Mouse (Mus musculus): ENCODE results near the gene Prps1l1.

Gene Prps1l1

DNA sequence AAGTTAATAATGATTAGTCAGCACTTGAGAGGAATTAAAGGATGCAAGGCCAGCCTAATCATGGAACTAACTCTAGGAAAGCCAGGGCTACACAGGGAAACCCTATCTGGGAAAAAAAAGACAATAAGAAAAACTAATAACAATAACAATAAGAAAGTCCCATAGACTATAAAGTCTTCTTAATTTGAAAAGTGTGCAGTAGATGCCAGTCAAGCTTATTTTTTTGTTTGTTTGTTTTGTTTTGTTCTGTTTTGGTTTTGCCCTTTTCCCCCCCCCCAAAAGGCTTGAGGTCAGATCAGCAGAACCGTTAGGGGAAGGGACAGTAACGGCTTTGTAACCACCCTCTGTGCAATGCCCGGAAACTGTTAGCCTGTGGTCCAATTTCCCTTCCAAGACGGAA lies at the start of gene Prps1l1:
Prps1l1 (plus strand) TSS at position 301 of the 400 bp plus-strand sequence.
- DNase-seq (ENCODE audit: low read depth, low spot score), result no peak
- Histone ChIP-seq H3K27me3 (ENCODE audit: control insufficient read depth, insufficient read depth, low read length, poor library complexity, severe bottlenecking) (no peaks in the 10 kb centered on the region), H3K36me3 (ENCODE audit: control insufficient read depth, insufficient read depth, low read length, poor library complexity, severe bottlenecking) (no peaks in the 10 kb centered on the region)

DNA sequence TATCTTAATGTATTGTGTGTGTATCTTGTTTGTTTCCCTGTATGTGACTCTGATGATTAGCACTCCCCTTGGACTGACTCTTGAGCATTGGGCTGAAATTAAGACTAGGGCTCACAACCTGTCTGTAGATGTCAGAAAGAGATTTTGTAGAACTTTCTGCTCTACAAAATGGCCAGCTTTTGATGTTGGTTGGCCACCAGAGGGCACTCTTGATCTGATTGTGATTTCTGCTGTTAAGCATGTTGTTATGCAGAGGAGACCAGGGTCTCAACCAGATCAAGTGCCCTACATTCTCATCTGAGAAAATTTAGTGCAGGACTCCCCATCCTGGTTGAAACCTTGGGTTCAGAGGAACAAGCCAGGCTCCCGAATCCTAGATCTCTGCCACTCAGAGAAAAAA lies 46.6 kb upstream of the Prps1l1 start:
- Histone ChIP-seq H3K36me3 (ENCODE audit: control insufficient read depth, insufficient read depth, low read length, poor library complexity, severe bottlenecking) (no peaks in the 10 kb centered on the region), H3K27me3 (ENCODE audit: control insufficient read depth, insufficient read depth, low read length, poor library complexity, severe bottlenecking) (no peaks in the 10 kb centered on the region)
- DNase-seq (ENCODE audit: low read depth, low spot score), result peak; percentile 52

DNA sequence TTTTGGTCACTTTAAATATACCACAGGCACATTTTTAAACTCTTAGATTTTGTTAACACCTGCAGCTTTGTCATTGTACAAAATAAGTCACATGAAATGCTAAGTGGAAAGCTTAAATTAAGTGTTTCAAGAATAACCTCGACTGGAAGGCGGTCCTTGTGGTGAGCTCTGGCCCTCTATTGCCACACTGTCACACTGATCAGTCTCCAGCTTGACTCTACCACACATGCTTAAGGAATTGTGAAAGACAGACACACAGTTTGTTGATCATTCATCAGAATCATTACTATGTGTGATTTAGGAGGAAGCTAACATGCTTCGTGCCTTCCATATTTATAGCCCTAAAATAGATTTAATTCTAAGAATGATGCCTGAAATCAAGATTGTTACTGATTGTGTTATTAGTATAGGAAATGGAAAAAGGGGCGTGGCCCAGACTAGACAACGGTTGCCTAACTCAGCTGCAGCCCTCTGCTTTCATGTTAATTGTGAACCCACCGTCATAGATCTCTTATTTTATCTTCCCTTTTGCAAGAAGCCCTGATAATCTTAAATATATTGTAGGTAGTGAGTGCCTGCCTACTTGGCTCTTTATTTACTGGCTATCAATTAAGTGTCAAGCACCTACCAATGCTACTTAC lies 35.4 kb upstream of the Prps1l1 start:
- DNase-seq (ENCODE audit: low read depth, low spot score), result peak; percentile 25

DNA sequence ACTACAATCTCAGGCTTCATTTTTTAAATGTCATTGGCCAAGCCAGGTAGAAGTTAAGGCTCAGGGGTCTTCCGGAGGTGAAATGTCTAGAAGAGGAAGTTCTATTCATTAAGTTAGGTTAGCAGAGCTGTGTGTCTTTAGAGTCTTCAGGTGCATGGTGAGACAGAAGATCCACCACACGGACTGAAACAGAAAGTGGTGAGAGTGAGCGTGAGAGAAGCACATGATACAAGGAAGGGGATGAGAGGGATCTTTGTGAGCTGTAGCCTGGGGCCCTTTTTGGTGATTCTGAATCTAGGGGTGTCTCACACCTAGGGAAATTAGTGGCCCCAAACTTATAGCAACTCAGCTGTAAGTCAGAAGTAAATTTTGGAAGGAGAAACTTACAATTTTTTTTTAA lies 8.6 kb upstream of the Prps1l1 start:
- DNase-seq (ENCODE audit: low read depth, low spot score), result peak; percentile 16
- no peaks in the 10 kb centered on the region for H3K36me3 ChIP-seq (ENCODE audit: control insufficient read depth, insufficient read depth, low read length, poor library complexity, severe bottlenecking)
- H3K27me3 ChIP-seq (ENCODE audit: control insufficient read depth, insufficient read depth, low read length, poor library complexity, severe bottlenecking), result no peaks in the 10 kb centered on the region

More for the DNA sequence above, 35.4 kb upstream of the Prps1l1 start:
- Histone ChIP-seq H3K36me3 (ENCODE audit: control insufficient read depth, insufficient read depth, low read length, poor library complexity, severe bottlenecking) (no peaks in the 10 kb centered on the region), H3K27me3 (ENCODE audit: control insufficient read depth, insufficient read depth, low read length, poor library complexity, severe bottlenecking) (no peaks in the 10 kb centered on the region)

DNA sequence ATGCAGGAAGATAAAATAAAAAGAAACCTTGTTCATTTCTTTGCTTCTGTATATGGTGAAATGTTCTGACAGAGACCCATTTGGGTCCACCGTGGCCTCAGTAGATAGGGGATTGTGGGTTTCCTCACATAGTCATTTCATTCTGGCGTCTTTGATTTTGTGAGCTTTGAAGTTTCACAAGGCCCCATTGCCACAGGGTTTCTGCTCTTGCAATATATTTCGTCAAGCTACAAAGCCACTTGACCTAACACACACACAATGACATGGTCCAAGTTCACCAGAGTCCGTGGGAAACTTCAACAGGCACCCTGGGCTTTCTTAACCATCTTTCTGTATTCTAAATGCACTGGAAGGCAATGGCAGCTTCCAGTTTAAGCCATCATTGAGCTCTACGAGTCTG lies 1.3 kb downstream of the Prps1l1 start:
- no peak for DNase-seq (ENCODE audit: low read depth, low spot score)
- Histone ChIP-seq H3K36me3 (ENCODE audit: control insufficient read depth, insufficient read depth, low read length, poor library complexity, severe bottlenecking) (no peaks in the 10 kb centered on the region), H3K27me3 (ENCODE audit: control insufficient read depth, insufficient read depth, low read length, poor library complexity, severe bottlenecking) (no peaks in the 10 kb centered on the region)

DNA sequence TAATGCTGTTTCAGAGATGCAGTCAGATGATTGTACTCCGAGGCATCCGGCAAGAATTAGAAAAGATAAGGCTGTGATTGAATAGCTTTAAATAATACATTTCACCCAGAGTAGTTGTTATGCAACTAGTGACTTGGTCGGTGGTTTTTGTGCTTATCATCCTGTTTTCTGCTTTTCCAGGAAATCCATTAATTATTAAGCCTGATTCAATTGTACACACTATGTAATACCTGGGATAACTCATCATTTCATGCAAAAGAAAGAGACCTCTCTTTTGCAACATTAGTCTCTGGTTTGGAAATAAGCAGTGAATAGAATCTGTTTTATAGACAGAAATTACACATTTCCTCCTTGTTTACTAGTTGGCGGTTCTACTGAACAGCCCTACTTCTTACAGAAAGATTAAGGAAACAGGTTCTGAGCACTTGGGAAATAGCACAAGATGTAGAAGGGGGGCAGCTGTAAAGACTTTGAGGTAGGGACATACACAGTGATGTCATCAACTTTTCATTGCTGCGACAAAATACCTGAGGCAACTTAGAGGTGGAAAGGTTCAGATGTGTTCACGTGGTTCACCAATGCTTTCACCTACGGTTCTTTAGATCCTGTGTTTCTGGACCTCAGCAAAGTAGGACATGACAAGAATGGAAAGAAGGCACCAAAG lies 5.1 kb downstream of the Prps1l1 start:
- H3K36me3 ChIP-seq (ENCODE audit: control insufficient read depth, insufficient read depth, low read length, poor library complexity, severe bottlenecking), result no peaks in the 10 kb centered on the region
- DNase-seq (ENCODE audit: low read depth, low spot score), result no peak
- no peaks in the 10 kb centered on the region for H3K27me3 ChIP-seq (ENCODE audit: control insufficient read depth, insufficient read depth, low read length, poor library complexity, severe bottlenecking)

DNA sequence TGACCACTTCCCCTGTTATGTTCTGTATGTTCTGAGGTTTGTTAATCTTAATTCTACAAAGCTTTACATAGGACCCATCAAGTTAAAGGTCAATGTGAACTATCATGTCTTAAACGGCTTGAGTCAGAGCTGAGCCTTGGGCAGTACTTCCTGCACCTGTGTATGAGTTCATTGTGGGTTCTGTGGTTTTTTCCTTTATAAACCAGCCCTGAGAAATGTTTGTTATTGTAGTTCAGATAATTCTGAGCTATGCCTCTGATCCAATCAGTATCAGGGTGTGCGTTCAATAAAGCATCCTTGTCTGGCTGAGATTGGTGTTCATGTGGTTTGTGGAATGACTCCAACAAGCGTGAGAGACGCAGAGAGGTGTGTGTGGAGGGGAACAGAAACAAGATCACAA lies 5.8 kb downstream of the Prps1l1 start:
- Histone ChIP-seq H3K27me3 (ENCODE audit: control insufficient read depth, insufficient read depth, low read length, poor library complexity, severe bottlenecking) (no peaks in the 10 kb centered on the region), H3K36me3 (ENCODE audit: control insufficient read depth, insufficient read depth, low read length, poor library complexity, severe bottlenecking) (no peaks in the 10 kb centered on the region)
- peak; percentile 29 for DNase-seq (ENCODE audit: low read depth, low spot score)

DNA sequence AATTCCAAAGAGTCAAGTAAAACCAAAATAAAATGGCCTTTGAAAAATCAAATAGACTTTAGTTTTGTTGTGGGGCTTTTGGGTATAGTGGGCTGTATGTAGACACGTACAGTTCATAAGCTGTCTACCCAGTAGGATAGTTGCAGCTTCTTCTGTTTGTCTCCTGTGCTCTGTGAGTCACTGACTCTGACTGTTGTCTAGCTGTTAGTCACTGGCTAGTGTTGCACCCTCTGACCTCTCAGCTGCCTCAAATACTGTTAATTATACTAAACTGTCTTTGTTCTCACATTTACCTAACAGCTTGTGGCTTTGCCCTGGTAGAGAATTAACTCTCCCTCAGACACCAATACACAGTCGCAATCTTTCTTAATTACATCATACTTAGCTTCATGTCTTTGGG lies 7.3 kb downstream of the Prps1l1 start:
- no peak for DNase-seq (ENCODE audit: low read depth, low spot score)
- Histone ChIP-seq H3K36me3 (ENCODE audit: control insufficient read depth, insufficient read depth, low read length, poor library complexity, severe bottlenecking) (no peaks in the 10 kb centered on the region), H3K27me3 (ENCODE audit: control insufficient read depth, insufficient read depth, low read length, poor library complexity, severe bottlenecking) (no peaks in the 10 kb centered on the region)

DNA sequence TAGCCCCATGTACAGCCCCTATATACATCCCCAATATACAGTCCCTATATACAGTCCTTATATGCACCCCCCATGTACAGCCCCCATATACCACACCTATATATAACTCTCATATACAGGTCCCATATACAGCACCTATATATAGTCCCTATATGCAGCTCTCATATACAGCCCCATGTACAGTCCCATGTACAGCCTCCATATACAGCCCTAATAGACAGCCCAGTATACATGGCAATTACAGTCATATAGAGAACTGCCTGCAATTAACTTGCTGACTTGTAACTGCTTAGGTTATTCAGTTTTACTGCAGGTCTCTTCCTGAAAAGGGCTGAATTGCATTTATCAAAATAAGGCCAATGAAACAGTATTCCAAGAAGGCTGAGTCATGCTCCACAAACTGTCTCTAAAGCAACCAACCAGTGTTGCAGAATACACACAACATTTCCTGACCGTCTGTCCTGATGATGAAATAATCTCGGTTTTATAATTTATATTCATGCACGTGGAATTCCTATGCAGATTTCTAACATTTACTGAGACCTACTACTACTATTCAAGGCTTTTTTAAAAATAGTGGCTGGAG lies 13.1 kb downstream of the Prps1l1 start:
- DNase-seq (ENCODE audit: low read depth, low spot score), result no peak

DNA sequence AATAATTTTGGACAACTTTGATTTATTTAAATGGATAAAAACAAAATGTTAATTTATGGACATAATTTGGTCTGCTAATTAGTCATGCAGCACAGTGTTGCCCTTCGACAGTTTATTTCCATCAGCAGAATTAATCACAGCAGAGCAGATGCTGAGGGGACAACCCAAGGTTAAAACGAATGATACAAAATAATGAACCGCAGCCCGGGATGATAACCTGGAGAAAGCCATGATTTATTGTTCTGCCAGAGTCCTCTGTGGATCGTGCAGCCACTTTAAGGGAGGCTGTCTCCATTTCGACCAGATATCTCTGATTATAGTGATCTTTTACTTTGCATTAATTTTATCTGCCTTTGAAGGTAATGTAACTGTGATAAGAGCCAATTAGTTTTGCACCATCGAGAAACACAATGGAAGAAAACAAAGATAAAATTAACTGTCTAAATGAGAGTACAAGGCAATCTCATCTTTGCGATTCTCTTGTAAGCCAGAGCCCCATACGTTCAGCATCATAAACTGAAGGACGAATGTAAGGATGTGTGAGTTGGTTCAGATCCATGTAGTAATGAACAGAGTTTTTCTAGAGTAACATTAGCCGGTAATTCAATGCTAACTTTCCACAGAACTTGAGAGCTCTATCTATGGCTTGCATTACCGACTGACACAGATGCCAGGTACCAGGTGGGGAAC lies 14.4 kb downstream of the Prps1l1 start:
- Histone ChIP-seq H3K27me3 (ENCODE audit: control insufficient read depth, insufficient read depth, low read length, poor library complexity, severe bottlenecking) (no peaks in the 10 kb centered on the region), H3K36me3 (ENCODE audit: control insufficient read depth, insufficient read depth, low read length, poor library complexity, severe bottlenecking) (no peaks in the 10 kb centered on the region)
- DNase-seq (ENCODE audit: low read depth, low spot score), result no peak

More for the DNA sequence above, 13.1 kb downstream of the Prps1l1 start:
- no peaks in the 10 kb centered on the region for H3K36me3 ChIP-seq (ENCODE audit: control insufficient read depth, insufficient read depth, low read length, poor library complexity, severe bottlenecking)
- H3K27me3 ChIP-seq (ENCODE audit: control insufficient read depth, insufficient read depth, low read length, poor library complexity, severe bottlenecking), result no peaks in the 10 kb centered on the region

DNA sequence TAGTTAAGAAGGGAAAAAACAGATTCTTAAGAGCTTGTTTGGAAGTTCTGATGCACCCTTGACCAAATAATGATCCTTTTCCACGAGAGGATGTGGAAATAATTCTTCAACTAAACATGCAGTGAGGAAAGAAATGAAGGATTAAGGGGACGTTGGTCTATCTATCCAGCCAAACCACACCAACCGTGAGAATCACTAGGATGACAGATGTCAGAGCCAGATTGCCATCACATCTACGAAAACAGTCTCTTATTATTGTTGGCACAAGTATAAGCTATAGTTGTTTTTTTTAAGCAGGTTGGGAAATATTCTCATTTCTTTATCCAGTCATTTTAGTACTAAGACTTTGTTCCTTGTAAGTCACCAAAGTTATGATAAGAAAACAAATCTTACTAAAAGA lies 15.8 kb downstream of the Prps1l1 start:
- Histone ChIP-seq H3K27me3 (ENCODE audit: control insufficient read depth, insufficient read depth, low read length, poor library complexity, severe bottlenecking) (no peaks in the 10 kb centered on the region), H3K36me3 (ENCODE audit: control insufficient read depth, insufficient read depth, low read length, poor library complexity, severe bottlenecking) (no peaks in the 10 kb centered on the region)
- DNase-seq (ENCODE audit: low read depth, low spot score), result no peak

DNA sequence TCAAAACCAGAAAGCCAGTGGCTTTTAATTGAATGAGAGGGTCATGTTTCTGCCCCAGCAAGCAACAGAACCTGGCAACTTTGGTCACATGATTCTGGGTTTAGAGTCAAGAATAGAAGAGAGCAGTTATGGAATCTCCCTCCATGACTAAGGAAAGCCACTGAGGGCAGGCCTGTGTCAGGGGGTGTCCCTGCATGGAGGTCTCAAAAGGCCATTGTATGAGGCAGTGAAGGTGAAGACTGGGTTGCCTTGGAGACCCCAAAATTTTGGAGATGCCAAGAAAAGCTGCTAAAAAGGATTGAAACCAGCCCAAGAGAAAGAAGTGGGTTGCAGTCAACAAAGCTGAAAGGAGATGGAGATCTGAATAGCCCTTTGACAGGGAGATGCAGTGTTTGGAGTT lies 21.2 kb downstream of the Prps1l1 start:
- Histone ChIP-seq H3K27me3 (ENCODE audit: control insufficient read depth, insufficient read depth, low read length, poor library complexity, severe bottlenecking) (no peaks in the 10 kb centered on the region), H3K36me3 (ENCODE audit: control insufficient read depth, insufficient read depth, low read length, poor library complexity, severe bottlenecking) (no peaks in the 10 kb centered on the region)
- no peak for DNase-seq (ENCODE audit: low read depth, low spot score)

DNA sequence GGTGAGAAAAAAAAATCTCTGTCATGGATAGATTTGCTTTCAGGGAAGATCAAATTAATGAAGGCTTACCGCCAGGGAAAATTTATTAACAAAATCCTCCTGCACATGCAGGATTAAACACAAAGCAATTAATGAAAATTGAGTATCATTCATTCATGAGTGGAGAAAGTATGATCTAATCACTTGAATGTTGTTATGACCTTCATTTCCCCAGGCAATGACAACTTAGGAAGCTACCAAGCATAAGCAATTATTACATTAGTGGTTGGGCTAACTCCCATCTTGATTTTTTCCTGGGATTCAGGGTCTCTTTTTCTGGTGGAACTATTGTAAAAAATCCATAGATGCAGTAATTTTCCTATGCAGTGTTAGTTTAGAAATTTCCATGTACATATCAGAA lies 23.3 kb downstream of the Prps1l1 start:
- H3K27me3 ChIP-seq (ENCODE audit: control insufficient read depth, insufficient read depth, low read length, poor library complexity, severe bottlenecking), result no peaks in the 10 kb centered on the region
- no peaks in the 10 kb centered on the region for H3K36me3 ChIP-seq (ENCODE audit: control insufficient read depth, insufficient read depth, low read length, poor library complexity, severe bottlenecking)
- no peak for DNase-seq (ENCODE audit: low read depth, low spot score)

DNA sequence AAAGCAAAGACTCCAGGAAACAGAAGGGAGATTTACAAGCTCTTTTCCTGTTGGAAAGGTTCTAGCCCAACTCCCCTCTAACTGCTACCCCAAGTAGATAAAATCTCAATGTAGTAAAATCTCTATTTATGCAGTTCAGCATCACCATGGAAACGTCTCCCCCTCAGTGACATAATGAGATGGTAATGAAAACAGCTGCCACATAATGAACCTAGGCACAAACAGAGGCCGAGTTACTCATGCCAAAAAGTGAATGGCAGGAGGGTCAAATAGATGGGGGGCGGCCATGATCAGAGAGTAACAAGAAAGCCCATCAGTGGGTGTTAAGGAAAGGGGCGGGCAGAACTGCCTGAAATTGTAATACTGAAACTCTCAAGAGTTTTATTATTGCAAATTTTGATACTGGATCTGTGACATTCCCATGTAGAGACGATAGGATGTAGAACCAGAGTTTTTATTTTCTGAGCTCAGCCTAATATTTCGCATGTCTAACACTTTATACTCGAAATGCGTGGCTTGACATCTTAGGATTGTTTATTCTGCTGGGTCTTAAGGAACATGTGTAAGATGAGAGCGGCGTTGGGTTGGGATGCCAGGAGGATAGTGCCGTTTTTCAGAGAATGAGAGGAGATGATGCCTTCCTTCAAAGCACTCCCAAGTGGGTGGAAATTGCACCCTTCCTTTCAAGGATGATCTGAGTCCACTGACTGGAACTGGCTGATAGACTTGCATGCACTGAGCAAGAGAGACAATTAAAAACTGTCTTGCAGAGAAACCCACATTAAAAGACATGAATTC lies 24.0 kb downstream of the Prps1l1 start:
- no peaks in the 10 kb centered on the region for H3K36me3 ChIP-seq (ENCODE audit: control insufficient read depth, insufficient read depth, low read length, poor library complexity, severe bottlenecking)
- no peaks in the 10 kb centered on the region for H3K27me3 ChIP-seq (ENCODE audit: control insufficient read depth, insufficient read depth, low read length, poor library complexity, severe bottlenecking)
- DNase-seq (ENCODE audit: low read depth, low spot score), result no peak

All from splenic B cell, adult 2 months (primary cell).